Mouse (Mus musculus) left cerebral cortex, adult 8-10 months (tissue): Measurements from ENCODE around the gene Tmem191c. TPM values are rescaled to one million over a fixed set of nuclear protein-coding genes. Genes with fewer than 3 reads are reported as not detected.
"Not testable (repeated sequence)": the region's sequence is repeated elsewhere in the genome, so short reads cannot be mapped to it uniquely, and the experiment has no call there.

Experiments used
- DNase-seq, 2 experiments: peaks; one replicate each; pipeline ENCODE4 v3.0.0; 2022; ENCODE audit warnings: low spot score in 2 of 2
- total RNA-seq, 4 experiments: library from RNA; stranded (reverse); gene quantifications; 2 replicates each; pipeline ENCODE4 v1.2.4; 2022

Gene Tmem191c
- total RNA-seq = 100 to 1,000 TPM in 2 of 4 experiments, 10 to 100 TPM in 2; 86.7 to 118 (median 106) TPM

DNA sequence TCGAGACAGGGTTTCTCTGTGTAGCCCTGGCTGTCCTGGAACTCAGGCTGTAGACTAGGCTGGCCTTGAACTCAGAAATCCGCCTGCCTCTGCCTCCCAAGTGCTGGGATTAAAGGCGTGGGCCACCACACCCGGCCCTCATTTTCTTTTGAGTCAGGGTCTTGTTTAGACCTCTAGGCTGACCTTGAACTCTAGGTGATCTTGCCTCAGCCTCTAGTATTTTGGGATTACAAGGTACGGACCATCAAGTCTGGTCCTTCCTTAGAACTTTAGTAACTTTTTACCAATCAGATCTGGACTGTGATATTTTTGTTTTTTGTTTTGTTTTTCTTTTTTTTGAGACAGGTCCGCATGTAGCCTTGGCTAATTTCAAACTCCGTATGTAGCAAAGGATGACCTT, at the start of gene Tmem191c:
Gene Tmem191c (plus strand): TSS at position 357 of the 400 bp plus-strand sequence.
- no peak for DNase-seq

DNA sequence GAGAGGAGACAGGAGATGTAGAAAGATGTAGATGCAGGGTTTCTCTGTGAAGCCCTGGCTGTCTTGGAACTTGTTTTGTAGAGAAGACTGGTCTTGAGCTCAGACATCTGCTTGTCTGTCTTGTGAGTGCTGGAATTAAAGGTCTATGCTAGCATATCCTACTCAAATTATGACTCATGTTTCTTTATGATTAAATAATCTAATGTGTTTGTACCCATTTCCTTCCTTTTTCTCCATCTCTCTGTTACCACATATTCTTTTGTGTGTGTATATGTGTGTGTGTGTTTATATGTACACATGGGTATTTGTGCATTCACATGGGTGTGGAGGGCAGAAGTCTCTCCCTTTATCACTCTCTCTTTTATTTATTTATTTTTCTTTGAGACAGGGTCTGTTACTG, 49.4 kb upstream of the Tmem191c start:
- DNase-seq = no peak

DNA sequence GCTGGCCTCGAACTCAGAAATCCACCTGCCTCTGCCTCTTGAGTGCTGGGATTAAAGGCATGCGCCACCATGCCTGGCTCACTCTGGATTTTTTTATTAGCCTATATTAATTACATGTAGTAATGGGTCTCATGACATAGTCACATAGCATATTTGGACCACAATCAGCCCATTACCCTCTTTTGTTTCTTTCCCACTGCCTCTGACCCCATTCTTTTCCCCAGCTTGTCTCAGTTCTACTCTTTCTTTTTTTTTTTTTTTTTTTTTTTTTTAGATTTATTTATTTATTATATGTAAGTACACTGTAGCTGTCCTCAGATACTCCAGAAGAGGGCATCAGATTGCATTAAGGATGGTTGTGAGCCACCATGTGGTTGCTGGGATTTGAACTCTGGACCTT, 44.4 kb upstream of the Tmem191c start:
- not testable (repeated sequence) for DNase-seq

DNA sequence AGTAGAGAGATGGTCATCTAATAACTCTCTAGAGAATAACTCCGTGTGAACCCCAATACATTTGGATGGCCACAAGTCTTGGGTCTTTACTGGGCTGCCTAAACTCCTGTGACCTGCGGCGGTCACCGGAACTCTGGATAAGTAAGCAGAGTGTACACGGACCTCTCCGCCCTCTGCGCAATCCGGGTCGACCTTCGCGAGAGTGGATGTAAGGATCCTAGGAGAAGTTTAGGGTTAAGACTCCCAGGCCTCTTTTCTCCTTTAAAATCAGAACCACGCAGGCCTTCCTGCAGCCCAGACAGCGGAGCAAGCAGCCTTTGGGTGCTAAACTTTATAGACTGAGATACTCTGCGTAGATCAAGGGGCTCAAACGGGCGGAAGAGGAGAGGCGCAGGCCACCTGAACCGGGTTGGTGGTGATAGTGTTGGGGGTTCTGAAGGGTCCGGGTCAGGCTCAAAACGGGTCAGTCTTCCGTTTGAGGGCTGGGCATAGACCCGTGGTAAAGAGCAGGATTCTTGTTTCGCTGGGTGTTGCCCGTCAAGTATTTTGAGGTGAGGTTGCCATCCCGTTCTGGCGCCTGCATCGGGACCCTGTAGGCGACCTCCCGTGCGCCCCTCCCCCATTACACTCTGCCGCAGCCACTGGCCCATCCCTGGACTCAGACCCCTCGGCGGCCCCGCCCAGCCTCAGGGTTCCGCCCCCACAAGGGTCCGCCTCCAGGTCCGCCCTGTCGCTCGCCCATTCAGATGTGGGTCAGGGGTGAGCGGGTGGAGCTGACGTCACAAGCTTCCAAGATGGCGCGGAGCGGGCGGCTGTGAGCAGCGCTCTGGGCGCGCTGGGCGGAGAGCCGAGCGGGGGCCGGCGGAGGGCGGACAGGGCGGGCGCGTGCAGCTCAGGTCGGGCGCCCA, 42.8 kb upstream of the Tmem191c start, which contains the start of gene Hic2:
Gene Hic2 (plus strand): TSS at position 779 of the 908 bp plus-strand sequence.
- peak; percentile 81 to 88 for DNase-seq

DNA sequence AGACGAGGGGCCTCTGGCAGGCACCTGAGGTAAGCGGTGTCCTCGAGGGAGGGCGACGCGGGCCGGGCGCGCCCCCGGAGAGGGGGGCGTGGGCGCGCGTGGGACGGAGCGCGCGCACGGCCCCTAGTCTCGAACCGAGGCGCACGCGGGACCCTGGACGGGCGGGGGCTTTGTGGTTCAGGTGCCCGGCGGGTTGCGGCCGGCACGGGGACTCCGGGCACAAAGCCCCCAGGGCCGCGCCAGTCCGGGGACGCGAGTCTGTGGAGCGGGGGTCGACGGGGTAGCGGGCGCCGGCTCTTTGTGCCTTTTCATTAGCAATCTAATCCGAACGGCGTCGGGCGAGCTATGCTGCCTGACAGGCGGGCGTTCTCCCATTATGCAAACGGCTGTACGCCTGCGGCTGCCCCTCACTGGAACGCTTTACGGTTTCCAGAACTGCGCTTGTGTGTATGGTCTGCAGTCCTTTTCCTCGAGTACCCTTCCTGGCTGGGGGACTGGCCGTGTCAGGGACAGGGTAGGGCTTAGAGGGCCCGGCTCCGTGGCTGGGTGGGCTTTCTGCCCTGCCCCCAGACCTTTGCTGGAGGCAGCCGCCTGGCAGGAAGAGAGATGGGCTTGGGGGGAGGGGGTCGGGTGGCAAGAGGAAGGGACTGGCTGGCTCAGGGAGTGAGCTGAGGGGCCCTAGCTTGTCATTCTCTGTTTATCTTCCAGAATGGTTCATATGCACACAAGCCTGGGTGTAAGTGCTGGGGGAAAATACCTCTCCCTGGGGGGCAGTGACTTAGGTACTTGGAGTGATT, 42.0 kb upstream of the Tmem191c start:
- peak in 1 of 2 experiments; percentile 19 for DNase-seq

DNA sequence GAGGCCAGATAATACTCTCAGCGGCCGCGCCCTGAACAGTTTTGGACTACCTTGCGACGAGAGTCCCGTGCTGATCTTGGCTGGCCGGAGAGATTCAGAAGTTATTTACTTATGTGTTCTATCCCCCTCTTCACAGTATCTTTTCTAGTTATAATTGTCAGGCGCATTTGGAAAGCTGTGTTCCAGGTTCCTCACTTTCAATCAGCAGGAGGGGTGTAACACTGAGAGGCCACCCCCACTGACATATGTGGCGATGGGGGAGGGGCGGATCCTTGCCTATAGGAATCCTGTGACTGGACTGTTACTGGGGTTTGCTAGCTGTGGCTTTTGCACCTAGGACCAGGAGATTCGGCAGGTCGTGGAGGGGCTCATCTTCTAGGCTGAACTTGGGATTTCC, 41.4 kb upstream of the Tmem191c start:
- peak; percentile 28 to 49 for DNase-seq

DNA sequence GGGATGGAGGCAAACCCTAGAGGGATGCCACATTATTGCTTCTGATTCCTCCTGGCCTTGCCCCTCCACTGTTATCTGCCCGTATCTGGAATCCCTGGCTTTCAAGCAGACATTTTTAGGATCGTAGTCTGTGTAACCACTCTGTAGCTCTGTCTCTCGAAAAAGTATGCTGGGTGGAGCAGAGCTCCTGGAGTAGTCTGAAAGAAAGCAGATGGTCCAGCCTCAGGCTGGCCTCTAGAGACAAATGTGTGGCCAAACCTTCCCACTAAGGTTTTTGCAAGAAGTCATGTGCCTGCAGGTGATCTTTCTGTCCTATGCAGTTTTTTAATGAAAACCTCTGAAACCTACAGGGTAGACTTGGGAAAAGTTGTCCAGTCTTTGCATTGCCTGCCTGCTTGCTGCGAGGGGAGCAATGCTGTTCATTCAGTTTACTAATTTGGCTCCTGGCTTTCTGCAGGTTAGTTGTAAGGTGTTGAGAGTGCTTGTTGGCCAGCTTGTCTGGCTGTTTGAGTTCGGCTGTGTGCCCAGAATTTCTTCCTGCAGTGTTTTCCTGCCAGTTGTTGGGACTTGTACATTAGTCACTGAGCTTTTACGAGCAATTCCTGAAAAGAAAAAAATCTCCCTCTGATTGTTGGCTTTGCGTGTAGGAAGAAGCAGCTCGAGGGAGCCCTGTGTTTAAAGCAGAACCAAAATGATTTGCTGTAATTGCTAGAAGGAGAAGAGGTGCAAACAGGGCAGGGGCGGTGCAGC, 40.8 kb upstream of the Tmem191c start:
- peak in 1 of 2 experiments; percentile 70 for DNase-seq

DNA sequence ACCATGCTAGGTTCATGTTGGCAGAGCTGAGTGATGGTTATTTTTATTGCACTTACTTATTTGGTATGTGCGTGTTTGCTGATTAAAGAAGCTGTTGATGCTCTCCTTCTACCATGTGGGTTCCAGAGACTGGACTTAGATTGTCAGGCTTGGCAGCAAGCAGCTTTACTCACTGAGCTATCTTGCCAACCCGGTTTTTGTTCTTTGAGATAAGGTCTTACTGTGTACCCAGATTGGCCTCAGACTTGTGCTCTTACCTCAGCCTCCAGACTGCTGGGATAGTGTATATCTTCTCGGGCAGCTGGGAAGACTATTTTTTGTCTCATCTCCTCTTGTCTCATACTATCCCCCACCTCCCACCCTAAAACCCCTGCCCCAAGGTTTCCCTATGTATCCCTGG, 38.2 kb upstream of the Tmem191c start:
- no peak for DNase-seq

DNA sequence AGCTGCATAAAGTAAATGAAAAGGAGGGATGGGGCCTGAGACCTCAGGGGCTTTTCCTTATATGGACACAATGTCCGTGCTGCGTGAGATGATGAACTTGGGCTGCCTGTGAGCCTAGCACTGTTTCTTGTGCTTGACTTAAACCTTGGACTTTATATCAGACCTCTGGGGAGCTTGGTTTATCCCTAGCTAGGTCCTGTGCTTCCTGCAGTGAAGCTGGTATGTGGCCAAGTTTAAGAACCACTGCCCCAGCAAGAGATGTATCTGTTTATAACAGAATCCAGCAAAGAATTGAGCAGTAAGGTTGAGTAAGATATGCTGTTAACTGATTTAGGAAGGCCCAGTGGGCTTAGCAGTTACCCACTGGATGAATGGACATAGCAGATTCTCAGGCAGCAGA, 36.5 kb upstream of the Tmem191c start:
- DNase-seq = no peak

DNA sequence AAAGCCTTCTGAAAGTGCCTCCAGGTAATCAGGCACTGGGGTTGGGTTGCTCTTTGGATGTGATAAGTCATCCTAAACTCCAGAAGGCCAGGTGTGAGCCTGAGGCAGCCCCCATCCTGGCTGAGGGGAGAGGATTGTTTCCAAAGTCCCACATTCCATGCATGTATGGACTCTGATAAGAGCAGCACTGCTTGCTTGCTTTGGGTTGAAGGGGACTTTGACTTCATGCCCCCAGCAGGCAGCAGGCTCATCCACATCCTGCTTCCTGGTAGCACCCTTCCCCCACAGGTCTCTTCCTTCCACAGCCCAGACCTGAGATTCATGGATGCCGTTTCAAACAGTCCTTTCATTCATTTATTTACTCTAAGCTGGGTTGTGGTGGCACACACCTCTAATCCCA, 32.1 kb upstream of the Tmem191c start:
- no peak for DNase-seq

DNA sequence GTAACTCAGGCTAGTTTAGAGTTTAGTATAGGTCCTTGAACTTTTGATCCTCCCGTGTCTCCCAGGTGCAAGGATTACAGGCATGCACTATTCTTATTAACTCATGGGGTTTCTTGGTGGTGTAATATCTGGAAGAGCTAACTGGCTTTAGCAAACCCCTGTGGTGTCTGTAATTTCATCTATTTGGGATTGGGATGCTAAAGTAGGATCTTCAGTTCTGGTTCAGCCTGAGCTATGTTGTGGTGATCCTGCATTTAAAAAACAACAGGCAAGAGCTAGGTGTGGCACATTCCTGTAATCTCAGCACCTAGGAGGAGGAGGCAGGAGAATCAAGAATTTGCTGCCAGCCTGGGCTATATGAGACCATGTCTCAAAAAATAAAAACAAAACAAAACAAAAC, 30.9 kb upstream of the Tmem191c start:
- no peak for DNase-seq

DNA sequence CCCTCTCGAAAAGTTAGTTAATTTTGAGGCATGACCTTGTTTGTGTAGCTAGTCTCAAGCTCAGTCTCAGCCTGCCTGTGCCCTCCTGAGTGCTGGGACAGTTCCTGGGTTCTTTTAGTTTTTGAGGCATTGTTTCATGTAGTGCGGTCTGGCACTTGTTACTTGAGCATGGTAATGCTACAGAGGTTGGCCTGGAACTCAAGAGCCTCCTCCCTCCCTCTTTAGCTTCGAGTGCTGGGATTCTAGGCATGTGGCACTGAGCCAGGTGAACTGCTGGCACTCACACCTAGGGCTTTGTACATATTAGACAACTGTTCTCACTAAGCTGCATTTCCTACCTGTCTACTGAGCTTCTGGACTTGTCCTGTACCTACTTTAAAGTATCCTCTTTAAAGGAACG, 28.1 kb upstream of the Tmem191c start:
- no peak for DNase-seq

DNA sequence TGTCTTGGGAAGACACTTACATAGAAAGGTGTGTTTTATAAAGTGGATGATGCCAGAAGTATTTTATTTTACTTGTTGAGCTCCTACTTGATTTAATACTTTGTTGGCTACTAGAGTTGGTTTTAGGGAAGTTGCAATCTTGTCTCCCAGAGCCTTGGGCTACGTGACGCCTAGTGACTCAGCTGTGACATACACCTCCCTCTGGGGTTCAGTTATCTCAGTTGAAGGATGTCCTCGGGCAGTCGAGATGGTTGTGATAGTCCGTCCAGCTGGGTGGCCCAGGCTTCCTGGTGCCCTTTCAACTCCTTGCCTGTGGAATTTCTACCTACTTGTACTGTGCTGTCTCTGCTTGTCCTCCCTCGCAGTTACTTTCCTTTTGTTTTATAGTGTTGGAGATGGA, 26.7 kb upstream of the Tmem191c start:
- no peak for DNase-seq

DNA sequence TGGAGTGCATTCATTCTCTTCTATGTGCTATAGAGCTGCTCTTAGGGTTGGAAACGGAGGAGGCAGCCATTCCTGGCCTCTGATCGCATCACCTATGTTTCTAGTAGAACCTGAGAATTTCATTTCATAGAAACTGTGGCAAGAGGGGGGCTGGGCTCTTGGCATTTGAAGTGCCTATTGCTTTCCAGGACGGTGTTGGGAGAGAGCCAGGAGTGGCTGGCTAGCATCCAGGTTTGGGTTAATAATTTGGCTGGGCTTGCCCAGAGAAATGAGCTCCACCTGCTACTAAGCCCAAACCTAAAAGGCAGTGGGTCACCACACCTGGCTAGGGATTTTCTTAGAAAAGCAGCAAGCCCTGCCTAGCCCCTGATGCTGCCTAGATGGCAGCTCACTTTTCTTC, 24.3 kb upstream of the Tmem191c start:
- no peak for DNase-seq

DNA sequence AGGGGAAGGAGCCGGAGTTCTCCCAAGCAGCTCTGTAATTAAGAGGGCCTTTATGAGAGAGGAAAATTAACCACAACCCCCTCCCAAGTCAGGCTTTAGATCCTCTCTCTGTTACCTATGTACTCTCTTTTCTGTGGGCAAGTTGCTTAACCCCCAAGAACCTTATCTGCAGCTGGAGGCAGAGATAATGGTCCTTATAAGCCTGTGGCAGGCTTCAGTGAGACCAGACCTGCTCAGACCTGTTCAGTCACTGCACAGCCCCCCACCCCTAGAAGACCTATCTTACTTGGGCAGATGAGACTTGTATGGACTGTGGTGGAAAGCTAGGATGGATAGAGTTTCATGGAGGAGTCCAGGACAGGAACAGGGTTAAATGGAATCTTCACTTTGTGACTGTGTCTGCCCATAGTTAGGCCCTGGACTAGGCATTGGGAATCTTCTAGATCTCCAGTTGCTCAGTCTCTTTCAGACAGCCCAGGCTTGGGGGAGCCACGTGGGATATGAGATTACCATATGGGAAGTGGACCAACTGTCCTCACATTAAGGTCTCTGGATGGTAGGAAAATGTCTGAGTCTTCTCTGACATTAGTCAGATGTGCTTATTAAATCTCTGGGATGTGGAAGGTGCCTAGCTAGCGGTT, 23.7 kb upstream of the Tmem191c start:
- no peak for DNase-seq

DNA sequence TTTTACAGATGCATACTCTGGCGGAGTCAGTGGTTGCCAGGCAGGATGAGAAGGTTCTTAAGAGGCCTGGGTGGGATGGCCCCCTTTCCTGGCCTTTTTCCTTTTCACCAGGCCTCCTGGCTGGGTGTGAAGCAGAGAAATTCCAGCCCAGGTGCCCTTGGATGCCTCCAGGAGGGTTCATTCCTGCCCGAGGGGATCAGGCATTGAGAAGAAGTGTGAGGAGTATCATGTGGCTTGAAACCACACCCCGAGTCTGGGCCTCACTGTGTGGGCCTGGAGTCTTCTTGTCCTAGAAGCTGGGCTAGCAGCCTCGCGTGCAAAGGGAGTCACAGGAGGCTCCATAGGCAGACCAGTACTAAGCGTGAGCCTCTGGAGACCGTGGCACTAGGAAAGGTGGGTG, 23.0 kb upstream of the Tmem191c start:
- no peak for DNase-seq

DNA sequence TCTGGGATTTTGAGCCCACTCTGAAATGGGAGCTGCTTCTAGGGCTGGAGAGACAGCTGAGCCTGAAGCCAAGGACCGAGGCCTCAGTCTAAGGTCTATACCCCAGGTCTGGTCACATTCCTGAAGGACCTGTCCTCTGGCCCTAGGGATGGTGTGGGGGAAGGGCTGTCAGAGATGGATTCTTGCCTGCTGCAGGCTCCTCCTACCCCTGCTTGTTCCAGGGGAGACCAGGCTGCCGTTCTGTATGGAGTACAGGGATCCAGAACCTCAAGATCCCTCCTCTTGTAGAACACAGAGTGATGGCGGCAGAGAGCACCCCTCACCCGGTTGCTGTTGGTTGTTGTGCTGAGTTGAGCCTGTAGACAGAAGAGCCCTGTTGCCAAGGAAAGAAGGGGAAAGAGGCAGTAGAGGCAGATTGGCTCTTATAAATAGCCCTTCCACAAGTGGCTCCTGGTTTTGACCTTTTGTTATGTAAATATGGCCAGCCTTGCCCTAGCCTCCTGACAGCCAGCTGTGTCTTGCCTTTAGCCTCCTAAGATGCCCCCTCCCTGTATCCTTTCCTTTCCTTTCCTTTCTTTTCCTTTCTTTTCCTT, 21.8 kb upstream of the Tmem191c start:
- no peak for DNase-seq

DNA sequence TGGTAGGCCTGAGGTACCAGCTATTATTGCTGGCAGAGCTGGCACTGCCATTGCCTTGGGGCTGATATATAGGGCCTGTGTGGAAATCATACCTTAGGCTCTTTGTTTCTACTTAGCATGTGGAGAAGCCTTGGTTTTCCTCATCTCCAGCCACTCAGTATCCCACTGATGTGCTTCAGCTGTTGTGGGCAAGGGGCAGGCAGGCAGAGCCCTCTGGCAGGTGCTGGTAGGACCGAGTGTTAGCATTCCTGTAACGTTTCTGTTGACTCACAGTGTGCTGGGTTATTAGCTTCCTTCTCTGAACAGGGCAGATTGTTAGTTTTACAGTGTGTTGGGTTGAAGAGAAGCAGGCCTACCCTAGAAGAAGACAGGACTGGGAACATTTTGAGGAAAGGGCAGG, 20.6 kb upstream of the Tmem191c start:
- DNase-seq = no peak

DNA sequence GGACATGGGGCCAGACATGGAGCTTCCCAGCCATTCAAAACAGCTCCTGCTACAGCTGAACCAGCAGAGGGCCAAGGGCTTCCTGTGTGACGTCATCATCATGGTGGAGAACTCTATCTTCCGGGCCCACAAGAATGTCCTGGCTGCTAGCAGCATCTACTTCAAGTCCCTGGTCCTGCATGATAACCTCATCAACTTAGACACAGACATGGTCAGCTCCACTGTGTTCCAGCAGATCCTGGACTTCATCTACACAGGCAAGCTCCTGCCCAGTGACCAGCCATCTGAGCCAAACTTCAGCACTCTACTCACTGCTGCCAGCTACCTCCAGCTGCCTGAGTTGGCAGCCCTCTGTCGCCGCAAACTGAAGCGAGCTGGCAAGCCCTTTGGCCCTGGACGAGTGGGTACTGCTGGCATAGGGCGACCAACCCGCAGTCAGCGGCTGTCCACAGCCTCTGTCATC, 18.5 kb upstream of the Tmem191c start:
- DNase-seq = no peak

DNA sequence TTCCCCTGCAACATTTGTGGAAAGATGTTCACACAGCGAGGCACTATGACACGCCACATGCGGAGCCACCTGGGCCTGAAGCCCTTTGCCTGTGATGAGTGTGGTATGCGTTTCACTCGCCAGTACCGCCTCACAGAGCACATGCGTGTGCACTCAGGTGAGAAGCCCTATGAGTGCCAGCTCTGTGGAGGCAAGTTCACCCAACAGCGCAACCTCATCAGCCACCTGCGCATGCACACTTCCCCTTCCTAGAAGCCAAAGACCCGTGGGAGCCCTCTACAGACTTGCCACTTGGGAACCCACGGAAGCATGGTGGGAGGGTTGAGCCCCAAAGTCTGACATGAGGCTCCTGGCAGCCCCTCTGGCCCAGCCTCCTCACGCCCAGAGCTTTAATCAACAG, 17.0 kb upstream of the Tmem191c start:
- no peak for DNase-seq

DNA sequence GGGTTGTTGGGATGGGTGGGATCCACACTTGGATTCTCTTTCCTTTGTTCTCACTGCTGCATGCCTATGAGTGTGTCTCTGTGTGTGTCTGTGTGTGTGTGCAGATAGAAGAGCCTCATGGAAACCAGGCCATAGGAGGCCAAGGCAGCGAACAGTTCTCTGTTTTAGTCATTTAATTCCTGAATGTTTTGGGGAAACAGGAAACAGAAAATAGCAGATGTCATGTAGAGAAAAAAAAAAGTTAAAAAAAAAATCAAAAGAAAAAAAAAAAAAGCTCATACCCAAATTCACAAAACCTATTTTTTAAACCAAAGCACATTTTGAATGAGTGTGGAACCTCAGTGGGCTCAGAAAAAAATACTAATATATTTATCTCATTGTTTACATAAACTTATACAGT, 14.5 kb upstream of the Tmem191c start:
- DNase-seq = no peak
